Mouse (Mus musculus): Measurements from ENCODE around the gene Gen1. TPM values are rescaled to one million over a fixed set of nuclear protein-coding genes. Genes with fewer than 3 reads are reported as not detected.

Gen1 gene
- total RNA-seq, 2 experiments from 2014 or later: 1.7 to 2.2 TPM

DNA sequence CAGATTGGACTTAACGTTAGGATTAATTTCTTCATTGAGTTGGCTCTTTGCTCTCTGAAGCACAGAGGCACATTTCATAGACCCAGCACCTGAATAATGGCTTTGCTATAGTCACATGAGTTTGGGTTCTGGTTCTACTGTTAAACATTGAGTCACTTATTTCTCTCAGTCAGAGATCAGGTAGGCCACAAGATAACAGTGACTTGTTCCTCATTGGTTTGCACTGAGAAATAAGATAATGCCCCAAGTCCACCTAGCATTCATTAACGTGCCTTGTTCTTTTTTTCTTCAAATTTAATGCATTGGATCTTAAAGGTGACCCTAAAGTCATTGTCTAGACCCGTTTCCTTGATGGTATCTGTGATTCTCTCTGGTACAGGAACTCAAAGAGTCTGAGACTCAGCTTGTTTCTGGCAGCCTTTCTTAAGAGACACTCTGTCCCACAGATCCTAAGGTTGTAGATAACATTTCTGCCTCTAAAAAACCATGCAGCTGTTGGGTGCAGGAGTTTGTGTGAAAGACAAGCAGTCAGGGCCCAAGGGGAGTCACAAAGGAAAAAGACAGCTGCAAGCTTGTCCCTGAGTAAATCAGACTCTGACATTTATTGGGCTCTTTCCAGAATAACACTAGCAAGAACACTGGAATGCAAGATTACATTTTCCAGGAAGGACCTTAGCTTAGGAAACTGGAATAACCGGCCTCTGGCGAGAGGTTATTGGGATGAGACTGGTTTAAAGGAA is 38.9 kb downstream of the Gen1 start:
- intact Hi-C loops (cut with DNase I): no loop called here

GRCm38 (mm10) chr12:11226123-11226522 is 39.5 kb downstream of the Gen1 start:
- intact Hi-C loops (cut with DNase I): no loop called here
- DNase-seq (ENCODE audit: low spot score in 2 of 2): no peak

More for the DNA sequence above, 38.9 kb downstream of the Gen1 start:
- no peak for DNase-seq (ENCODE audit: low spot score in 2 of 2)

DNA sequence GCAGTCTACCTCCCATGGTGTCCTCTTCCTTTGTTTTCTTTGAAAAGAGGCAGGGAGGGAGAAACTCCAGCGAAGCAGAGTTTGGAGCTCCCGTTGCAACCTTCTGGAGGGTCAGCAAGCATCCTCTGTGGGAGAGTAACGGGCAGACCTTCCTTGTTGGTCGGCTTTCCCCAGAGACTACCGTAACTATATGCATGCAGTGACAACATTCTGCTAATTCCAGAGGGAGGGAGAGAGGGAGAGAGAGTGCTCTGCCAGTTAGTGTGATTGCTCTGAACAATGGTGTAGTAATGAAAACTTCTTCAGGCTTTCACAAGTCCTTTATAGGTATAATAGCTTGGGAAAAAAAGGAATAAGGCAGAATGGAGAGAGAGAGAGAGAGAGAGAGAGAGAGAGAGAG is 40.9 kb downstream of the Gen1 start:
- no peak for DNase-seq (ENCODE audit: low spot score in 2 of 2)
- intact Hi-C loops (cut with DNase I): no loop called here

- intact Hi-C loops (cut with DNase I): no loop called here
Measured at GRCm38 (mm10) chr12:11223090-11223489, 42.5 kb downstream of the Gen1 start.

GRCm38 (mm10) chr12:11222566-11222965 is 43.0 kb downstream of the Gen1 start:
- DNase-seq (ENCODE audit: low spot score in 2 of 2): no peak
- intact Hi-C loops (cut with DNase I): no loop called here

More at GRCm38 (mm10) chr12:11223090-11223489, 42.5 kb downstream of the Gen1 start:
- DNase-seq (ENCODE audit: low spot score in 2 of 2): no peak

GRCm38 (mm10) chr12:11221524-11222330 is 43.9 kb downstream of the Gen1 start:
- no peak for DNase-seq (ENCODE audit: low spot score in 2 of 2)
- intact Hi-C loops (cut with DNase I): no loop called here

DNA sequence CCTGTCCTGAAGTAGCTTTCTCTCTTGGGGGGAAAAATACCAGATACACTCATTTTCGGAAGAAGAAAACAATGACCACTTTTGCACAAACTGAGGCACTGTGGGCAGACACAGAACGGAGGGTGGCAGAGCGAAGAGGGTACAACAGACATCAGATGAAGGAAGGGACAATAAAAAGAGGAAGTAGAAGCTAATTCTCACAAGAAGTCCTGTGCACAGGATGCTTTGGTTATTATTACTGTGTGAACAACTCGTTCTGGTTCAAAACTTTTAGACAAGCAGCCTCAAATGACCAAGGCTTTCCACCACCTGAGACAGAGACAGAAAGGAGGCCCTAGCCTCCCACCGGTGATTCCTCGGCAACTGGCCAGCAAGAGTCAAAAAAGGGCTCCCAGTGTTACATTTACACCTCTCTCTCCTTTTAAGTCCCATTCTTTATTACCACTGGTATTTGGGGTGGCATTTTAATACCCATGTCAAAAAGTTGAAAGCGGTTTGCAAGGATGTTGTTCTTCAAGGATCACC is 47.8 kb downstream of the Gen1 start:
- intact Hi-C loops (cut with DNase I): no loop called here
- DNase-seq (ENCODE audit: low spot score in 2 of 2): no peak

- DNase-seq (ENCODE audit: low spot score in 2 of 2): no peak
- intact Hi-C loops (cut with DNase I): no loop called here
Measured at GRCm38 (mm10) chr12:11216454-11216853, 49.1 kb downstream of the Gen1 start.

DNA sequence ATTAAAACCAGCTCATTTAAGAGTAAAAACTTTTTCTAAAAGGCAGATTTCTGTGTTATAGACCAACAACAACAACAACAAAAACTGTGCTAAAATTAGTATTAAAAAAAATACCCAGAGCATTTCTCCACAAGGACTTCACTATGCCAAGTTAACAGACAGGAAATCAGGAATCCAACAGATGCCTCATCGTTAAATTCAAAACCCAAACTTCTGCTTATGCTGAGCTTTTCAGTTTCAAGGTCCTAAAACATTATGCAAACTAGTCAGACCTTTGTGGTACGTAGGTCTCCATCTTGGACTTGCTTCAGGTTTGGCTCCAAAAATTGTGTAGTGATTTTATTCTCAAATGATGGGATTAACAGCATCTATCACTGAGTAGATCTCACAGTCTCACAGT is 50.0 kb downstream of the Gen1 start:
- intact Hi-C loops (cut with DNase I): no loop called here
- DNase-seq (ENCODE audit: low spot score in 2 of 2): no peak

GRCm38 (mm10) chr12:11214776-11215175 is 50.8 kb downstream of the Gen1 start:
- intact Hi-C loops (cut with DNase I): no loop called here
- no peak for DNase-seq (ENCODE audit: low spot score in 2 of 2)

DNA sequence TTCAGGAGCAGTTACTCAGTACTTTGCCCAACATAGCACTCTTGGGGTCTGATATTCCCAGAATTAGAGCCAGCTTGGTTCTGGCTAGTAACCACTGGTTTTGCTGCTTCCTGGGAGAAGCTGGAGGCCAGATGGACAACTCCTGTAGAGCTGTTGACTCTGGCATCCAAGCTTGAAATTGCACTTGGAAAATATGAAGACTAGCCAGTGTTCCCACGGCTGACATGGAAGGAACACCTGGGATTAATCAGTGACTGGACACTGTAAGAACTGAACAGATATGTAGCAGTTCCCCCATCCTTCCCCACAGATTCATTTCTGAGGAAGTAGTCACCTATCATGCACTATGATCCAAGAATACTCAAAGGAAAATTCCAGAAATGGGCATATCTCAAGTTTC is 52.7 kb downstream of the Gen1 start:
- intact Hi-C loops (cut with DNase I): no loop called here
- no peak for DNase-seq (ENCODE audit: low spot score in 2 of 2)

- intact Hi-C loops (cut with DNase I): no loop called here
- DNase-seq (ENCODE audit: low spot score in 2 of 2): no peak
Measured at GRCm38 (mm10) chr12:11210361-11210760, 55.2 kb downstream of the Gen1 start.

DNA sequence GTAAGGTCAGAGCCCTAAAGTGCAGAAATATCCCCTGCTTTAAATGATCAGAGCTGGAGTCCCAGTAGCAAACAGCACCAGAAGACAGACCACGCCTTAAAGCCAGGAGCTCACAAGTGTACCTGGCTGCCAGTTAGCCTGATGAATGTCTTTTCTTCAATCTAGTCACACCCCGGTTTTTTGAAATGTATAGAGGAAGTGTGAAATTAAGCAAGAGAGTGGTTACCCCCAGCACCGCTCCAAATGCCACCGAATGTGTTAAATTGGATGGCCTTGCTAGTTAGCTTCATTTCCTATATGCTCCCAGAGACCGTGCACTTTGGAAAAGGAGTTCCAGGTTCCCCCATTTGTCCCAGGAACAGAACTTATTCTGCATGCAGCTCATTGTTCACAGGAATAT is 56.0 kb downstream of the Gen1 start:
- intact Hi-C loops (cut with DNase I): no loop called here
- no peak for DNase-seq (ENCODE audit: low spot score in 2 of 2)

- DNase-seq (ENCODE audit: low spot score in 2 of 2): no peak
- intact Hi-C loops (cut with DNase I): no loop called here
Measured at GRCm38 (mm10) chr12:11208872-11209271, 56.7 kb downstream of the Gen1 start, which contains the start of gene Msgn1. Msgn1 (minus strand) TSS chr12:11208972.

- no peak for DNase-seq (ENCODE audit: low spot score in 2 of 2)
- intact Hi-C loops (cut with DNase I): no loop called here
Measured at GRCm38 (mm10) chr12:11206321-11206720, 59.3 kb downstream of the Gen1 start.

DNA sequence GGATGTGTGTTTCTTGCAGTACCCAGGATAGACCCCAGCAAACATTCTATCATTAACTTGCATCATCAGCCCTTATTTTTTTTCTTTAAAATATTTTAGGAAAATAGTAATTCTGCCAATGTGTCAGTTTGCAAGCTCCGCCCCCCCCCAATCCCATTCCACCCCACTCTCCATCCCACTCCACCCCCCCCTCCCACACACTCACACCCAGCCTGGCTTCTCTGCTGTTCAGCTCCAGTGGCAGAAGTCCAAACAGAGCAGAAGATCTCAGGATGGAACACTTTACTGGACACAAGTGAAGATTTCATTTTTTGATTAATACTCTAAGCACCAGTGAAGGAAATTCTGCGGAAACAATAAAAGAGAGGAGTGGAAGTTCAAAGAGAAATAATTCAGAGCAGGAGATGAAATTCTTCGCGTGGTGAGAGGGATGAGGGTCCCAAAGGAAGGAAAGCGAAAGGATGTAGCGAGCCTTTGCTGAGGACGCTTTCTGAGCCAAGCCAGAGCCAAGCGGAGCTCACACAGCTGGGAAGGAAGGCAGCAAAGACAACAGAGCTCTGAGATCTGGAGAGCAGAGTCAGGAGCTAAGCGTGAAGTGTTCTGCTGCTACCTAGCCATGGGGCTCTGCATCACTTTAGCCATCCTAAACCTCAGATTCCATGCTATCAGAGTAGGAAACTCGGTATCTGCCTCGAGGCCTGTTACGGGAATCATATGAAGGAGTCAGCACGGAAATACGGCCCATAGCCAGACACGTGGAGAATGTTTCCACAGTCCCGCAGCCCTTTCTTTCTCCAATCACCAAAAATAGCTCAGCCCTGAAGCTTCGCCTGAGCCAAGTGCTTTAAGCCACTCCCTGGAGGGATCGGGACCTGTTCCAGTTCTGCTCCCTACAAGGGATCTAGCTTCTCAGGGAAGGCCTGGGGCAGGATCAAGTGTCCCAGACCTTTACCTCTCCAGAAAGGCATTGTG is 61.6 kb downstream of the Gen1 start:
- DNase-seq (ENCODE audit: low spot score in 2 of 2): peak; percentile 19 to 23
- intact Hi-C loops (cut with DNase I): no loop called here

GRCm38 (mm10) chr12:11202476-11202875 is 63.1 kb downstream of the Gen1 start:
- no peak for DNase-seq (ENCODE audit: low spot score in 2 of 2)
- intact Hi-C loops (cut with DNase I): no loop called here

DNA sequence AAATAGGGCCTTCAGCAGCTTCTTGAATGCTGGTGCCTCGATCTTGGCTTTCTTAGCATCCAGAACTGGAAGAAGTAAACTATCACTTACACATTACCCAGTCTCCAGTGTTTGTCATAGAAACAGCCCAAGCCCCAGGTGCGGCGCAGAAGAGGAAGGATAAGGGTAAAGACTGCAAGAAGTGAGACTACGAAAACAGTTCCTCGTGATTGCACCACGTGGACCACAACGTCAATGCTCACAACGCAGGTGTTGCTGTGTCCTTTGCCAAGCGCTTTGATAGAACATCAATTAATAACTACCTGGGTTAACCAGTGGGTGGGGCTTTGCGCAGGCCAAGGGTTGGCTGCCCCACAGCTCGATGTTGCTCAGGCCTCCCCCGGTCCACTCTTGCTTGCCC is 64.9 kb downstream of the Gen1 start:
- no peak for DNase-seq (ENCODE audit: low spot score in 2 of 2)
- intact Hi-C loops (cut with DNase I): no loop called here

GRCm38 (mm10) chr12:11198551-11198950 is 67.0 kb downstream of the Gen1 start:
- no peak for DNase-seq (ENCODE audit: low spot score in 2 of 2)
- intact Hi-C loops (cut with DNase I): loop anchor here (5.0 kb wide), 3 partner anchors 69 to 949 kb away; partner anchors contain the start of genes Gen1 and Smc6

Measured in left cerebral cortex, postnatal 25 days (tissue).